Mouse (Mus musculus) hindbrain, embryonic 16.5 days (tissue): Measurements from ENCODE around the gene Gsg1l. TPM values are rescaled to one million over a fixed set of nuclear protein-coding genes. Genes with fewer than 3 reads are reported as not detected.

Source experiments
- ATAC-seq: fragments of 200-750 bp; cut with Nextera tagmentation; 2 replicates; pipeline ENCODE4 v1.8.0; 2017; ENCODE audit warnings: moderate TSS enrichment, moderate library complexity
- H3K27ac ChIP-seq: fragments of 300-500 bp; sonication (generic); 2 replicates; pipeline ENCODE4 v1.5.1; 2014; ENCODE audit warnings: low read depth, mild to moderate bottlenecking, control low read depth, low read length, moderate library complexity
- H3K27me3 ChIP-seq: fragments of 300-500 bp; sonication (generic); replicated peaks from 2 replicates; pipeline ENCODE4 v1.6.1; 2014; ENCODE audit warnings: low read length; ENCODE audit not compliant: control insufficient read depth, insufficient read depth
- H3K36me3 ChIP-seq: fragments of 300-500 bp; sonication (generic); 2 replicates; pipeline ENCODE4 v1.6.1; 2014; ENCODE audit warnings: mild to moderate bottlenecking, low read length, moderate library complexity, mixed read lengths; ENCODE audit not compliant: control insufficient read depth, insufficient read depth
- H3K4me1 ChIP-seq: fragments of 300-500 bp; sonication (generic); 2 replicates; pipeline ENCODE4 v1.6.1; 2014; ENCODE audit warnings: low read depth, low read length; ENCODE audit not compliant: control insufficient read depth, insufficient read depth
- H3K4me2 ChIP-seq: fragments of 300-500 bp; sonication (generic); 2 replicates; pipeline ENCODE4 v1.6.1; 2014; ENCODE audit warnings: mild to moderate bottlenecking, low read length, control low read depth, moderate library complexity
- H3K4me3 ChIP-seq: fragments of 300-500 bp; sonication (generic); 2 replicates; pipeline ENCODE4 v1.5.1; 2014; ENCODE audit warnings: mild to moderate bottlenecking, low read length, control low read depth, moderate library complexity
- H3K9ac ChIP-seq: fragments of 300-500 bp; sonication (generic); 2 replicates; pipeline ENCODE4 v1.6.1; 2014; ENCODE audit warnings: low read depth, mild to moderate bottlenecking, control low read depth, low read length, moderate library complexity
- H3K9me3 ChIP-seq: fragments of 300-500 bp; sonication (generic); 2 replicates; pipeline ENCODE4 v1.6.1; 2014; ENCODE audit warnings: mild to moderate bottlenecking, low read length, moderate library complexity; ENCODE audit not compliant: control insufficient read depth
- WGBS: fragments of 180-500 bp; shearing (Covaris S2); extraction: QIAGEN DNeasy Blood & Tissue Kit; methylation state at CpG from one replicate; pipeline ENCODE4 v1.1.7; 2014; 5-methylcytosine and 5-hydroxymethylcytosine counted together
- polyA plus RNA-seq: library from polyadenylated mRNA; unstranded; fragments of >200 nt; fragmentation: Nextera tagmentation; extraction: Ambion mirVana; gene quantifications from 2 replicates; pipeline ENCODE4 v1.2.1, GENCODE M21; 2015

Gene Gsg1l
- polyA plus RNA-seq, 1 experiment from 2014 or later, result 16.9 TPM

DNA sequence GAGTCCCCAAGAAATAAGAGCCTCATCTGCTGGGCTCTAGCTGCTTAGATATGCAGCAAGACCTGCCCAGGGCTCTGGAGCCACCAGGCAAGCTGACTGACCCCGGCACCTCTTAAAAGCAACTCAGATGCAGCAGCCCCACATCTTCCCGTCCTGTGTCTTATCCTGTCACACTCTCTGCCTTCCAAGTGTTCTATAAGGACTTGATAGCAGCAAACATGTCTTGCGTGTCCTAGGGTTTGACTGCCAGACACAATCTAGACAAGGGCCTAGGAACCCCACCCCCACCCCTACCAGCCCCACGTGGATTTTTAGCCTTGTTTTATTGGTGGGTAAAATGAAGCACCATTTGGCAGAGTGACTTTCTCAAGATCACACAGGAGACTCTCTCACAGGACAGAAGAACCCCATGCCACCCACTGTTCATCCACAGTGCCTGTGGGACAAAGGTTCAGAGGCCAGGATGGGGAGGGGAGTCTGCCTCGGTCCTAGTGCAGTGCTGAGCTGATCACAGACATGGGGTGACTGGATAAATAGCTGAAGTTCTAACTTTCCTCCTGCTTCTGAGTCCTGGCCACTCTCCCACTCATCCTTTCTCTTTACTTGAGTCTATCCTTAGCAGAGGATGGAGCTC, 16.9 kb downstream of the Gsg1l start:
- H3K27ac ChIP-seq, result no peak overlapping the region
- H3K4me2 ChIP-seq, result no peak overlapping the region
- no peaks in the 10 kb centered on the region for H3K36me3 ChIP-seq
- ATAC-seq, result no peak
- no peak overlapping the region for H3K9ac ChIP-seq
- H3K27me3 ChIP-seq, result no peaks in the 10 kb centered on the region
- no peaks in the 10 kb centered on the region for H3K9me3 ChIP-seq
- H3K4me1 ChIP-seq, result peaks cover 4% of the 10 kb centered on the region; the same call in 1 of the 2 replicates
- H3K4me3 ChIP-seq, result no peak overlapping the region
- 74% methylated on average over 5 of the region's 5 CpGs for WGBS

DNA sequence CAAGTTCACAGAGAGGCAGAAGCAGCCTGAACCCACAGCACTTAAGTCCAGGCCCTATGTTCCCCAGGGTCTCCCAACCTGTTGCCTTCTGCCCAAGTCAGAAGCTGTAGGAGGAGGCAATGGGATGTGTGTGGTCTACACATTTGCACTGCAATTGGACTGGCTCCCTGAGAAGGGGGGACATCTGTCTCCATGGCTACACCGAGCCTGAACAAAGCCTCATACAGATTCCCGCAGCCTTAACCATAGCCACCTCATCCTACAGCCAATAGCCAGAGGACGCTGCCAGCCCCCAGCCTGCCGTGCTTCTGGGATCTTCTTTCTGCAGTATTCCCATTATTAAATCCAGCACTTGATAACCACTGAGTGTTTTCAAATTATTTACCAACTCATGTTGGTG, 20.0 kb downstream of the Gsg1l start:
- no peaks in the 10 kb centered on the region for H3K36me3 ChIP-seq
- H3K27me3 ChIP-seq, result no peaks in the 10 kb centered on the region
- no peak overlapping the region for H3K9ac ChIP-seq
- no peak overlapping the region for H3K4me3 ChIP-seq
- H3K27ac ChIP-seq, result no peak overlapping the region
- WGBS, result 21% methylated on average over 4 of the region's 4 CpGs
- no peaks in the 10 kb centered on the region for H3K9me3 ChIP-seq
- peak; percentile 69 for ATAC-seq
- H3K4me1 ChIP-seq, result peaks cover 8% of the 10 kb centered on the region; the same call in 1 of the 2 replicates
- no peak overlapping the region for H3K4me2 ChIP-seq

DNA sequence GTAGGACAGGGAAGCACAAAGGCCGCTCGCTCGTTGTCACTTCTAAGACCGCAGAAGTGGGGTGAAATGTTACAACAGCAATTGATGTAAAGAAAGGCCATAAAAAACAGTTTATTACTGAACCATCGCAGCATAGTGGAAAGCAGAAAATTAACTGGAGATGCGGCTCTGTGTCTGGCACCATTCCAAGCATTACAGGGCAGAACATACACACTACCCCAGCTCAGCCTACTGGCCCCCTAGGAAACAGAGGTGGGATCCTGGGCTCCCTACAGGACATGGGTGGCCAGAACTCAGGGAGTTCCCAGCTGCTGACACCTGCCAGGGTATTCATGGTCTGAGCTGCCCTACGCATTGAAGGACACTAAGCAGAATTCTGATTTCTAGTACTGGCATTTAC, 23.3 kb downstream of the Gsg1l start:
- H3K4me1 ChIP-seq, result peaks cover 16% of the 10 kb centered on the region
- no peak overlapping the region for H3K4me3 ChIP-seq
- H3K9me3 ChIP-seq, result no peaks in the 10 kb centered on the region
- ATAC-seq, result peak; percentile 53; the same call in 1 of the 2 replicates
- H3K36me3 ChIP-seq, result no peaks in the 10 kb centered on the region
- no peak overlapping the region for H3K27ac ChIP-seq
- 33% methylated on average over 7 of the region's 7 CpGs for WGBS
- H3K4me2 ChIP-seq, result no peak overlapping the region
- no peaks in the 10 kb centered on the region for H3K27me3 ChIP-seq
- H3K9ac ChIP-seq, result no peak overlapping the region

DNA sequence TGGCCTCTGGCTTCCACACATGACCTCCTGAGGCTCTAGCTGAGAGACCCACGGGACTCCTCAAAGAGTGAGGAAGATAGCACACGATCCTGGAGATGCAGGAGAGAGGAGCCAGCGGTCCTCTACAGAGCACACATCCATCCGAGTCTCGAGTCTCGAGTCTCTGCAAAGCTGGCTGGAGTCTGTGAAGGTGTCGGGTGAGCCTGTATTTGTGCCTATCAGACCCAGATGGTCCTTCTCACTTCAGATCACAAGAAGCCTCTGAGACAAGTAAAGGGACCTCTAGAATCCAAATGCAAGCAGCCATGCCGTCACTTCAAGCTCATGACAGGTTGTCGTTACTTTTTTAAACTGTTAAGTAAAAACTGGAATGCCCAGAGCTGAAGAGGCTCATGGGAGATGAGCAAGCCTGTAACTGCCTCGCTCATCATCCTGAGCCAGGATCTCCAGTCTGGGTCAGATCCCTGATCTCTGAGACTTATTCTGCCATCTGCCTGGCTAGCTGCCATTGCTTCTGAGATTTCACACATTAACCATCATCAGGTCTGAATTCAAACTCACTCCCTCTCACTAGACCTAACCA, 24.8 kb downstream of the Gsg1l start:
- no peak for ATAC-seq
- H3K27ac ChIP-seq, result no peak overlapping the region; the same call in 1 of the 2 replicates
- no peak overlapping the region for H3K4me2 ChIP-seq
- no peak overlapping the region for H3K9ac ChIP-seq
- no peaks in the 10 kb centered on the region for H3K9me3 ChIP-seq
- no peak overlapping the region for H3K4me3 ChIP-seq
- no peaks in the 10 kb centered on the region for H3K36me3 ChIP-seq
- WGBS, result 66% methylated on average over 10 of the region's 10 CpGs
- H3K27me3 ChIP-seq, result no peaks in the 10 kb centered on the region
- H3K4me1 ChIP-seq, result peaks cover 19% of the 10 kb centered on the region

DNA sequence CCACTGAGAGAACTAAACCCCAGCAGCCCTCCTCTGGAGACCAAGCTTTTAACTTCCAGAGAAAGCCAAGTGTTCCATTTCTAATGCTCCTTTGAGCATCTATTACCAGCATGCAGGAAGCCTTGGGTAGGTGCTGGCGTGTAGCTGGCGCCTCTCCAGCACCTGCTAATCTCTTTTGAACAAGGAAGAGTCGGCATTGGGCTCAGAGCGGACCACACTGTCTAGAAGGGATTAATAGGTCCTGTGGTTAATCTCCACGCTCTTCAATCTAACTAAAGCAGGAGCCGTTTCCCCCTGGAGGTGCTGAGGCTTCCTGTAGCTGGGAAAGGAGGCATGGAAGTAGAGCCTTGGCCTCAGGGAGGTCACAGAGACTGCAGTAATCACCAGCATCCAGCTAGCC, 27.6 kb downstream of the Gsg1l start:
- H3K4me1 ChIP-seq, result peaks cover 26% of the 10 kb centered on the region
- H3K27me3 ChIP-seq, result no peaks in the 10 kb centered on the region
- H3K9me3 ChIP-seq, result no peaks in the 10 kb centered on the region
- ATAC-seq, result no peak
- no peak overlapping the region for H3K4me2 ChIP-seq
- no peak overlapping the region for H3K9ac ChIP-seq
- 32% methylated on average over 6 of the region's 6 CpGs for WGBS
- H3K27ac ChIP-seq, result no peak overlapping the region
- H3K4me3 ChIP-seq, result no peak overlapping the region
- H3K36me3 ChIP-seq, result no peaks in the 10 kb centered on the region

DNA sequence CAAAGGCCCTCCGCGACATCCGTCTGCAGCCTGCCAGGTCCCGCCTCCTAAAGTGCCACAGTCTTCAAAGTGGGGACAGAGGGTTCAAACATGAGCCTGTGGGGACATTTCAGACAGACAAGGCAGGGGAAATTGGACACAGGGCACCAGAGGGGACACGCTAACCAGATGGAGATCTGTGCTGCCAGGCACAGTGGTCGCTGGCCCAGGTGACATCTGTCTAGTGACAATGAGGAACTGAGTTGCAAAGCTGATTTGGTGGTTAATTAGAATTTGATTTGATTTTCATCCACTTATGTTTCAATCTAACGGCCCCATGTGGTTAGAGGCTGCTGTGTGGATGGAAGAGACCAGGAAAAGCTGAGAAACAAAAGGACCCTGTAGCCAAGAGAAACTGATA, 28.6 kb downstream of the Gsg1l start:
- no peak overlapping the region for H3K9ac ChIP-seq
- no peak overlapping the region; the same call in 1 of the 2 replicates for H3K27ac ChIP-seq
- H3K4me1 ChIP-seq, result peaks cover 28% of the 10 kb centered on the region
- H3K4me2 ChIP-seq, result no peak overlapping the region
- H3K36me3 ChIP-seq, result no peaks in the 10 kb centered on the region
- 52% methylated on average over 7 of the region's 7 CpGs for WGBS
- H3K9me3 ChIP-seq, result no peaks in the 10 kb centered on the region
- H3K4me3 ChIP-seq, result no peak overlapping the region
- ATAC-seq, result 0 out of 2 replicates have a peak, but pooled peaks have one; percentile 48
- peaks cover 2% of the 10 kb centered on the region; the same call in 1 of the 2 replicates for H3K27me3 ChIP-seq

DNA sequence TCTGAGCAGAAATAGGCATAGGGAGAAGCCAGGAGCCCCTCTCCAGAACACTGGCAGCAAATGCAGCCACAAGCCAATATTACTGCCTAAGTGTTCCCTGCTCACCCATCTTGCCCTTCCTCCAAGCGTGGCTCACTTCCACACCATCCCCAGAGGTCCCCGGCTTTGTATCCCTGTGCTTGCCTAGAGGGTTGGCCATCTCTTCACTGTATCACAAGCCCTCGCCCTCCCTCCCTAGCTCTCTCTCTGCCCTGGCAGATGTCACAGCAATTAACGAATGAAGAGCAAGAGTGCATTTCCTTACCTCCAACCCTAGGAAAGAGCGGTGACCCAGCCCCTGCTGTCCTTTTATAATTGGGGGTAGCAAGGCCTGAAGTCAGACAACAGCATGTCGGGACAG, 30.3 kb downstream of the Gsg1l start:
- H3K9ac ChIP-seq, result no peak overlapping the region
- 43% methylated on average over 6 of the region's 6 CpGs for WGBS
- H3K4me3 ChIP-seq, result no peak overlapping the region
- peaks cover 2% of the 10 kb centered on the region; the same call in 1 of the 2 replicates for H3K27me3 ChIP-seq
- no peaks in the 10 kb centered on the region for H3K9me3 ChIP-seq
- H3K27ac ChIP-seq, result no peak overlapping the region
- H3K4me1 ChIP-seq, result peaks cover 28% of the 10 kb centered on the region
- ATAC-seq, result no peak
- H3K4me2 ChIP-seq, result no peak overlapping the region
- H3K36me3 ChIP-seq, result no peaks in the 10 kb centered on the region

DNA sequence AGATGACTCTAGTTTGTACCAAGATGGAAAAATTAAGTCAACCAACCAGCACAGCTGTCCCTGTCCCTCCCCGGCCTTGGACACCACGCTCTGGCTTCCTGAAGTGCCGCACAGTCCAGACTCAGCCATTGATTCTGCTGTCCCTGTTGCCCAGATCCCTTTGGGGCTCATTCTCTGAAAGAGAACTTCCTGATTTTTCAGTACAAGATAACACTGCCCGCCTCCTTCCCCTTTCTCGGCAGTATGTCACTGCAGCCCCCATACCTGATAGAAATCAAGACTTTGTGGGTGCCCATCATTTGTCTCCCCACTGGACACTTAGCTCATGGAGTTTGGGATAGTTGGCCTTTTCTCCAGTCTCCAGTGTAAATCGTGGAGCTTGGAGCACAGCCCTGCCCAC, 37.1 kb downstream of the Gsg1l start:
- Histone ChIP-seq H3K4me1 (peaks cover 12% of the 10 kb centered on the region), H3K27me3 (peaks cover 2% of the 10 kb centered on the region; the same call in 1 of the 2 replicates), H3K4me2 (no peak overlapping the region), H3K36me3 (no peaks in the 10 kb centered on the region), H3K9ac (no peak overlapping the region), H3K9me3 (no peaks in the 10 kb centered on the region), H3K4me3 (no peak overlapping the region), H3K27ac (no peak overlapping the region)
- ATAC-seq, result no peak
- WGBS, result 95% methylated on average over 6 of the region's 6 CpGs

DNA sequence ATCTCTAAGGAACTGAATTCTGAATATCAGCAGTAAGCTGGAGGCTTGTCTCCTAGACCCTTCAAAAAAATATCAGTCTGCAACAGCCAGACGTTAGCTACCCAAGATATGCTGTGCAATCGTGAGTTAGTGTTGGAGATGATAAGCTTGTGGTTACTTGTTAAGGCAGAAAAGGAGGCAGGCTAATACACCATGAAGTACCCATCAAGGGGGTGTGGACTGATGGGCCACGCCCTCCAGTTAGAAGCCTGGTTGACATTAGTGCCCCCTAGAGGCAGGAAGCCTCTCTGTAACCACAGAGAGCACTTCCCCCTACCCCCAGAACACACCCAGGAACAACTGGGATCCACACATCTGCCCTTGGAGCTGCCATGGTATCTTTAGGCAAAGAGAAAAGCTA, 39.9 kb downstream of the Gsg1l start:
- H3K4me2 ChIP-seq, result no peak overlapping the region
- H3K9ac ChIP-seq, result no peak overlapping the region
- 51% methylated on average over 3 of the region's 3 CpGs for WGBS
- no peak overlapping the region for H3K27ac ChIP-seq
- H3K27me3 ChIP-seq, result no peaks in the 10 kb centered on the region
- H3K9me3 ChIP-seq, result no peaks in the 10 kb centered on the region
- H3K4me1 ChIP-seq, result peaks cover 25% of the 10 kb centered on the region
- H3K4me3 ChIP-seq, result no peak overlapping the region
- no peak for ATAC-seq
- no peaks in the 10 kb centered on the region for H3K36me3 ChIP-seq
